Mouse (Mus musculus): ENCODE results near the gene Ebp. TPM values are rescaled to one million over a fixed set of nuclear protein-coding genes. Genes with fewer than 3 reads are reported as not detected.

Ebp gene
- total RNA-seq, 1 experiment: 85.8 TPM

- H3K36me3 ChIP-seq (ENCODE audit: control insufficient read depth, insufficient read depth, low read length, poor library complexity, severe bottlenecking): no peaks in the 10 kb centered on the region
- no peaks in the 10 kb centered on the region for H3K9me3 ChIP-seq (ENCODE audit: control insufficient read depth, insufficient read depth, low read depth, low read length)
- H3K4me3 ChIP-seq (ENCODE audit: insufficient read depth in 1 of 2, low read depth in 1 of 2, low read length in 2 of 2, poor library complexity in 1 of 2, severe bottlenecking in 1 of 2): peak overlapping the region in 1 of 2 experiments; percentile 51; a peak in 3 of 4 replicates
- TF ChIP-seq CHD2 (IDR thresholded peaks at IDR 0.05; ENCODE audit: low read depth, low read length): no peak
- TF ChIP-seq MAFK (IDR thresholded peaks at IDR 0.05; ENCODE audit: insufficient read depth, low read depth, low read length): no peak
- no peak for TF ChIP-seq HCFC1 (IDR thresholded peaks at IDR 0.05; ENCODE audit: borderline replicate concordance, insufficient read depth, low read length)
- no peak for TF ChIP-seq ZNF384 (IDR thresholded peaks at IDR 0.05; ENCODE audit: low read depth, low read length)
- TF ChIP-seq ZC3H11A (IDR thresholded peaks at IDR 0.05; ENCODE audit: borderline replicate concordance, low read depth, low read length): no peak
- no peak overlapping the region for H3K9ac ChIP-seq (ENCODE audit: insufficient read depth, low read depth, low read length, poor library complexity, severe bottlenecking)
- H3K27ac ChIP-seq (ENCODE audit: insufficient read depth, low read depth, low read length, poor library complexity, severe bottlenecking): no peak overlapping the region
- H3K4me1 ChIP-seq (ENCODE audit: control insufficient read depth in 2 of 2, insufficient read depth in 2 of 2, low read length in 2 of 2, poor library complexity in 1 of 2): no peaks in the 10 kb centered on the region
- in situ Hi-C loops (cut with MboI; ENCODE audit: low sequenced_read_pairs in 2 of 2, unreplicated experiment in 2 of 2): no loop called here
- no peak for DNase-seq (ENCODE audit: low read depth, low spot score)
These were observed 37.0 kb upstream of the Ebp start for GRCm38 (mm10) chrX:8230272-8230671.

- no peak for DNase-seq (ENCODE audit: low read depth, low spot score)
- peaks cover 0 to 6% of the 10 kb centered on the region in 2 experiments; a peak in 1 of 4 replicates for H3K4me1 ChIP-seq (ENCODE audit: control insufficient read depth in 2 of 2, insufficient read depth in 2 of 2, low read length in 2 of 2, poor library complexity in 1 of 2)
- TF ChIP-seq ZC3H11A (IDR thresholded peaks at IDR 0.05; ENCODE audit: borderline replicate concordance, low read depth, low read length) (no peak), ZNF384 (IDR thresholded peaks at IDR 0.05; ENCODE audit: low read depth, low read length) (no peak), CHD2 (IDR thresholded peaks at IDR 0.05; ENCODE audit: low read depth, low read length) (no peak), HCFC1 (IDR thresholded peaks at IDR 0.05; ENCODE audit: borderline replicate concordance, insufficient read depth, low read length) (no peak), MAFK (IDR thresholded peaks at IDR 0.05; ENCODE audit: insufficient read depth, low read depth, low read length) (no peak)
- in situ Hi-C loops (cut with MboI; ENCODE audit: low sequenced_read_pairs in 2 of 2, unreplicated experiment in 2 of 2): no loop called here
- no peak overlapping the region for H3K4me3 ChIP-seq (ENCODE audit: insufficient read depth in 1 of 2, low read depth in 1 of 2, low read length in 2 of 2, poor library complexity in 1 of 2, severe bottlenecking in 1 of 2)
- H3K9ac ChIP-seq (ENCODE audit: insufficient read depth, low read depth, low read length, poor library complexity, severe bottlenecking): no peak overlapping the region
- peak overlapping the region; percentile 20; the same call in 1 of the 2 replicates for H3K27ac ChIP-seq (ENCODE audit: insufficient read depth, low read depth, low read length, poor library complexity, severe bottlenecking)
- H3K9me3 ChIP-seq (ENCODE audit: control insufficient read depth, insufficient read depth, low read depth, low read length): no peaks in the 10 kb centered on the region
- no peaks in the 10 kb centered on the region for H3K36me3 ChIP-seq (ENCODE audit: control insufficient read depth, insufficient read depth, low read length, poor library complexity, severe bottlenecking)
These were observed 30.2 kb upstream of the Ebp start for GRCm38 (mm10) chrX:8223473-8223872.

GRCm38 (mm10) chrX:8222678-8223421 is 29.5 kb upstream of the Ebp start:
- in situ Hi-C loops (cut with MboI; ENCODE audit: low sequenced_read_pairs in 2 of 2, unreplicated experiment in 2 of 2): no loop called here
- no peaks in the 10 kb centered on the region for H3K9me3 ChIP-seq (ENCODE audit: control insufficient read depth, insufficient read depth, low read depth, low read length)
- H3K4me1 ChIP-seq (ENCODE audit: control insufficient read depth in 2 of 2, insufficient read depth in 2 of 2, low read length in 2 of 2, poor library complexity in 1 of 2): peaks cover 0 to 6% of the 10 kb centered on the region in 2 experiments; a peak in 1 of 4 replicates
- DNase-seq (ENCODE audit: low read depth, low spot score): no peak
- TF ChIP-seq HCFC1 (IDR thresholded peaks at IDR 0.05; ENCODE audit: borderline replicate concordance, insufficient read depth, low read length) (no peak), CHD2 (IDR thresholded peaks at IDR 0.05; ENCODE audit: low read depth, low read length) (no peak), ZNF384 (IDR thresholded peaks at IDR 0.05; ENCODE audit: low read depth, low read length) (no peak), MAFK (IDR thresholded peaks at IDR 0.05; ENCODE audit: insufficient read depth, low read depth, low read length) (no peak), ZC3H11A (IDR thresholded peaks at IDR 0.05; ENCODE audit: borderline replicate concordance, low read depth, low read length) (no peak)
- H3K4me3 ChIP-seq (ENCODE audit: insufficient read depth in 1 of 2, low read depth in 1 of 2, low read length in 2 of 2, poor library complexity in 1 of 2, severe bottlenecking in 1 of 2): no peak overlapping the region
- no peaks in the 10 kb centered on the region for H3K36me3 ChIP-seq (ENCODE audit: control insufficient read depth, insufficient read depth, low read length, poor library complexity, severe bottlenecking)
- no peak overlapping the region for H3K9ac ChIP-seq (ENCODE audit: insufficient read depth, low read depth, low read length, poor library complexity, severe bottlenecking)
- peak overlapping the region; percentile 20; the same call in 1 of the 2 replicates for H3K27ac ChIP-seq (ENCODE audit: insufficient read depth, low read depth, low read length, poor library complexity, severe bottlenecking)

- in situ Hi-C loops (cut with MboI; ENCODE audit: low sequenced_read_pairs in 2 of 2, unreplicated experiment in 2 of 2): no loop called here
- H3K27ac ChIP-seq (ENCODE audit: insufficient read depth, low read depth, low read length, poor library complexity, severe bottlenecking): no peak overlapping the region
- no peak overlapping the region for H3K4me3 ChIP-seq (ENCODE audit: insufficient read depth in 1 of 2, low read depth in 1 of 2, low read length in 2 of 2, poor library complexity in 1 of 2, severe bottlenecking in 1 of 2)
- H3K36me3 ChIP-seq (ENCODE audit: control insufficient read depth, insufficient read depth, low read length, poor library complexity, severe bottlenecking): no peaks in the 10 kb centered on the region
- TF ChIP-seq CHD2 (IDR thresholded peaks at IDR 0.05; ENCODE audit: low read depth, low read length): no peak
- TF ChIP-seq ZNF384 (IDR thresholded peaks at IDR 0.05; ENCODE audit: low read depth, low read length): no peak
- TF ChIP-seq MAFK (IDR thresholded peaks at IDR 0.05; ENCODE audit: insufficient read depth, low read depth, low read length): no peak
- no peaks in the 10 kb centered on the region for H3K9me3 ChIP-seq (ENCODE audit: control insufficient read depth, insufficient read depth, low read depth, low read length)
- no peak for DNase-seq (ENCODE audit: low read depth, low spot score)
- H3K4me1 ChIP-seq (ENCODE audit: control insufficient read depth in 2 of 2, insufficient read depth in 2 of 2, low read length in 2 of 2, poor library complexity in 1 of 2): peaks cover 0 to 6% of the 10 kb centered on the region in 2 experiments; a peak in 1 of 4 replicates
- H3K9ac ChIP-seq (ENCODE audit: insufficient read depth, low read depth, low read length, poor library complexity, severe bottlenecking): no peak overlapping the region
These were observed 29.0 kb upstream of the Ebp start for GRCm38 (mm10) chrX:8222296-8222677.

Measured in ES-E14 (cell line).